Mouse (Mus musculus) limb, embryonic 14.5 days (tissue): Measurements from ENCODE around the gene Cacnb4. TPM values are rescaled to one million over a fixed set of nuclear protein-coding genes. Genes with fewer than 3 reads are reported as not detected.

Experiments
- ATAC-seq: fragments of 200-750 bp; cut with Nextera tagmentation; 2 replicates; pipeline ENCODE4 v1.8.0; 2017; ENCODE audit warnings: low read depth, moderate number of reproducible peaks, moderate TSS enrichment; ENCODE audit not compliant: low FRiP score
- DNase-seq: peaks from one replicate; pipeline ENCODE4 v3.0.0-alpha.2; 2015; ENCODE audit warnings: low spot score
- H3K27ac ChIP-seq: fragments of 300-500 bp; sonication (generic); replicated peaks from 2 replicates; pipeline ENCODE4 v1.5.1; 2014; ENCODE audit warnings: low read depth, mild to moderate bottlenecking, low read length, moderate library complexity, mixed read lengths
- H3K27me3 ChIP-seq: fragments of 300-500 bp; sonication (generic); 2 replicates; pipeline ENCODE4 v1.6.1; 2014; ENCODE audit warnings: low read length, mixed read lengths; ENCODE audit not compliant: control insufficient read depth, insufficient read depth
- H3K36me3 ChIP-seq: fragments of 300-500 bp; sonication (generic); 2 replicates; pipeline ENCODE4 v1.6.1; 2014; ENCODE audit warnings: mild to moderate bottlenecking, low read length, moderate library complexity, mixed read lengths; ENCODE audit not compliant: control insufficient read depth, insufficient read depth
- H3K4me1 ChIP-seq: fragments of 300-500 bp; sonication (generic); 2 replicates; pipeline ENCODE4 v1.6.1; 2014; ENCODE audit warnings: antibody characterized with exemption, low read length, mixed read lengths; ENCODE audit not compliant: control insufficient read depth, insufficient read depth
- H3K4me2 ChIP-seq: fragments of 300-500 bp; sonication (generic); replicated peaks from 2 replicates; pipeline ENCODE4 v1.6.1; 2014; ENCODE audit warnings: low read depth, mild to moderate bottlenecking, low read length, moderate library complexity; ENCODE audit not compliant: severe bottlenecking
- H3K4me3 ChIP-seq: fragments of 300-500 bp; sonication (generic); replicated peaks from 2 replicates; pipeline ENCODE4 v1.5.1; 2014; ENCODE audit warnings: low read length
- H3K9ac ChIP-seq: fragments of 300-500 bp; sonication (generic); 2 replicates; pipeline ENCODE4 v1.6.1; 2014; ENCODE audit warnings: mild to moderate bottlenecking, low read depth, low read length, moderate library complexity; ENCODE audit not compliant: severe bottlenecking
- H3K9me3 ChIP-seq: fragments of 300-500 bp; sonication (generic); 2 replicates; pipeline ENCODE4 v1.6.1; 2016; ENCODE audit warnings: low read length; ENCODE audit not compliant: control insufficient read depth
- POLR2A ChIP-seq: fragments of 200-500 bp; IDR thresholded peaks from 2 replicates; pipeline ENCODE4 v1.8.0; 2012; ENCODE audit warnings: inconsistent platforms, mild to moderate bottlenecking, moderate library complexity, borderline replicate concordance; ENCODE audit not compliant: insufficient read depth, insufficient read length; ENCODE audit errors: extremely low read depth
- WGBS: fragments of 180-500 bp; shearing (Covaris S2); extraction: QIAGEN DNeasy Blood & Tissue Kit; methylation state at CpG from one replicate; pipeline ENCODE4 v1.1.7; 2014; 5-methylcytosine and 5-hydroxymethylcytosine counted together
- polyA plus RNA-seq, 2 experiments: library from polyadenylated mRNA; depleted of rRNA in 1 of 2; stranded (reverse) in 1 of 2; unstranded in 1 of 2; fragments of >200 nt; fragmentation: Nextera tagmentation in 1 of 2; extraction: Ambion mirVana in 1 of 2; gene quantifications; 2 replicates each; pipeline versions ENCODE4 v1.2.1 to v1.2.3; 2012 to 2014

The Cacnb4 gene
- polyA plus RNA-seq, 2 experiments: 0.81 to 0.91 TPM

DNA sequence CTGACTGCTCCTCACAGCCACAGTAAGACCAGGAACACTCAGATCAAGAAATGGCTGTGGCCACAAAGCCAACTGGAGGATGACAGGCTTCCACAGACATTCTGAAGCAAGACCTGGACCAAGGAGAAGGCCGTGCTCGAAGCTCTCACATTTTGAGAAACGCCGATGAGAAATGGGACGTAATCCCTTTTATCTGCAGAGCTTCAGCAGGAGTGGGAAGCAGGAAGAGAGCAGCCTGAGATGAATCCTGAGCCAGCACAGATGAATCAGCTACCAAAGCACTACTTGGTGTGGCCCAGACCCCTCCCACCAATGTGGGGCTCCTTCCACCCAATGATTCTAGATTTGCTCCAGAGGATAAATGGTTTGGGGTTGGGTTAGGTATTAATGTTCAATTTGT, 113.4 kb downstream of the Cacnb4 start:
- Histone ChIP-seq H3K27ac (no peak overlapping the region), H3K4me2 (no peak overlapping the region), H3K4me3 (no peak overlapping the region), H3K4me1 (no peaks in the 10 kb centered on the region), H3K9me3 (no peaks in the 10 kb centered on the region), H3K9ac (no peak overlapping the region), H3K36me3 (no peaks in the 10 kb centered on the region), H3K27me3 (no peaks in the 10 kb centered on the region)
- DNase-seq (no peak), ATAC-seq (no peak)
- 93% methylated on average over 5 of the region's 5 CpGs for WGBS
- TF ChIP-seq POLR2A: no peak

DNA sequence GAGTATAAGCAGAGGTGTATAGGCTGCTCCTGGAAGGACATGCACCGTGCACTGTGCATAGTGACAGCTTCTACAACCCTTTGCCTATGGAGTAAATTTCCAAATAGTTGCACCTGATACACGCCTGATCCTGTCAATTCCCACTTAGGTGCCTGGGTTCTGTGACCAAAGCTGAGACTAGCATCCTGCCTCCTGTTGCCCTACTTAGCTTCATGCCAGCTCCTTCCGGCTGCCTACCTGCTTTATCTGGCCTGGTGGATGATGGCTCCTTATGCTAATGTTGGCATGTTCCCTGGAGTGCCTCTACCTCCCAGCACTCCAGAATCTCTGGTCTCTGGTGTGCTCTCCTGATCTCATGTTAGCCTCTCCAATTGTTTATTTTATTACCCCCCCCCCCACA, 114.3 kb downstream of the Cacnb4 start:
- no peaks in the 10 kb centered on the region for H3K4me1 ChIP-seq
- WGBS: 83% methylated on average over 3 of the region's 3 CpGs
- H3K9ac ChIP-seq: no peak overlapping the region
- no peaks in the 10 kb centered on the region for H3K27me3 ChIP-seq
- DNase-seq: no peak
- H3K4me3 ChIP-seq: no peak overlapping the region
- TF ChIP-seq POLR2A: no peak
- H3K27ac ChIP-seq: no peak overlapping the region
- H3K4me2 ChIP-seq: no peak overlapping the region
- H3K9me3 ChIP-seq: no peaks in the 10 kb centered on the region
- ATAC-seq: no peak
- H3K36me3 ChIP-seq: no peaks in the 10 kb centered on the region

DNA sequence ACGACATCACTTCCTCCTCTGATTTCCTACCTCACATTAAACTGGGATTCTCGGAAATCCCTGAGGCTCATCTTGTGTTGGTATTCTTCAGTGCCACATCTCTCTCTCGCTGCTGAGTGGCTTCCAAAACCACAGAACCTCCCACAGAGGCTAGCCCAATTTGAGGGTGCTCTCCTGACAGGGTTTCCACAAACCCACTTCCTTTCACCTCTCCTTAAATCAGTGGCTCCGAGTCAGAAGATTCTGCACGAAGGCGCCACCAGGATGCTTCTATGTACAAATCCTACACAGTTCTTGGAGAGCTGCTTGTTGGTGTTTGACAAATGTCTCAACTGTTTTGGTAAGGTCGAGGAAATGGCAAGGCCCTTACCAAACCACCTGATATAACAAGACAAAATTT, 115.5 kb downstream of the Cacnb4 start:
- no peaks in the 10 kb centered on the region for H3K27me3 ChIP-seq
- no peaks in the 10 kb centered on the region for H3K9me3 ChIP-seq
- ATAC-seq: no peak
- H3K4me2 ChIP-seq: no peak overlapping the region
- DNase-seq: no peak
- H3K36me3 ChIP-seq: no peaks in the 10 kb centered on the region
- 78% methylated on average over 7 of the region's 7 CpGs for WGBS
- no peak overlapping the region for H3K4me3 ChIP-seq
- H3K27ac ChIP-seq: no peak overlapping the region
- TF ChIP-seq POLR2A: no peak
- H3K4me1 ChIP-seq: no peaks in the 10 kb centered on the region
- no peak overlapping the region for H3K9ac ChIP-seq

DNA sequence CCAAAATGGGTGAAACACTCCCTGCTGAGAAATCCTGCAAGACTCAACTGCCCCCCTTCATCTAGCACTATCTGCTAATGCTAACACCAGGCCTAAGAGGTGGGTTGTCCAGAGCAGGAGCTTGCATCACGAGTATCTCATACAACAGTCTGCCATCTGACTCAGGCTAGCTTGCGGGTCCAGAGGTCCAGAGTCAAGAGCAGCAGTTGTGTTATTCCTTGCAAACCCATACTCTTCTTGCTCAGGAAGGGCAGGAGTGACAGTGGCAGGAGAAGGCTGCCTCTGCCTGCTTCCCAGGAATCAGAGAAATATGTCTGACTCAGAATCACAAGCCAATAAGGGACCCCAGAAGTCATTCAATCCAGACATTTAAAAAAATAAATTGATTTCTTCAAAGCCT, 116.4 kb downstream of the Cacnb4 start:
- Histone ChIP-seq H3K9me3 (no peaks in the 10 kb centered on the region), H3K36me3 (no peaks in the 10 kb centered on the region), H3K9ac (no peak overlapping the region), H3K4me1 (no peaks in the 10 kb centered on the region), H3K27me3 (no peaks in the 10 kb centered on the region), H3K27ac (no peak overlapping the region), H3K4me3 (no peak overlapping the region), H3K4me2 (no peak overlapping the region)
- DNase-seq: no peak
- ATAC-seq: no peak
- TF ChIP-seq POLR2A: no peak
- WGBS: 74% methylated on average over 2 of the region's 2 CpGs

DNA sequence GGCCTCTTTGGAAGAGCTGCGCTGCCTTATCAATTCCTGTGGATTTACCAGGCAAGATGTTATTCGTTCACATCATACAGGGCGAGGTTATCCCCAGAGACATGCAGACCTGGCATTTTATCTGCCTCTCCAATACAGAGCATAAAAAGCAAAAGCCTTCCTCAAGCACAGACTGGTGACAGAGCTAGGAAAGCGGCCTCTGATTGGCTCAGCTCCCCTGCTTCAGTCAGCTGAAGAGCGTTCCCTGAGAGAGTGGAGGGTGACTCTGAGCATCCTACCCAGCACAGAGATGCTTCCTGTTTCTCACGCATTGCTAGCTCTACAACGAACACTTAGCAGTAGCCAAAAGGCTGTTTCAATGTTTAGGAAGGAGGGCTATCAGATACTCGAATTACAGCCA, 118.2 kb downstream of the Cacnb4 start:
- Histone ChIP-seq H3K27me3 (no peaks in the 10 kb centered on the region), H3K4me2 (no peak overlapping the region), H3K4me3 (no peak overlapping the region), H3K9ac (no peak overlapping the region), H3K4me1 (no peaks in the 10 kb centered on the region), H3K36me3 (no peaks in the 10 kb centered on the region), H3K27ac (no peak overlapping the region), H3K9me3 (no peaks in the 10 kb centered on the region)
- no peak for TF ChIP-seq POLR2A
- no peak for DNase-seq
- no peak for ATAC-seq
- WGBS: 41% methylated on average over 8 of the region's 8 CpGs
